Mouse (Mus musculus): ENCODE results near the gene Sgca. TPM values are rescaled to one million over a fixed set of nuclear protein-coding genes. Genes with fewer than 3 reads are reported as not detected.
A peak's percentile ranks its signal among the peaks of the same experiment; 100 is the strongest.
"Not testable (repeated sequence)": the region's sequence is repeated elsewhere in the genome, so short reads cannot be mapped to it uniquely, and the experiment has no call there.

Gene Sgca
- polyA plus RNA-seq, 1 experiment from 2014 or later: 1.9 TPM

GRCm38 (mm10) chr11:95011416-95011815 lies 35.3 kb upstream of the Sgca start:
- Histone ChIP-seq H3K27me3 (ENCODE audit: control insufficient read depth, insufficient read depth, low read length) (no peaks in the 10 kb centered on the region), H3K9me3 (ENCODE audit: control insufficient read depth, low read length) (no peaks in the 10 kb centered on the region), H3K27ac (ENCODE audit: low read depth, low read length) (peak overlapping the region; percentile 40; the same call in 1 of the 2 replicates), H3K4me2 (ENCODE audit: low read depth) (peak overlapping the region; percentile 58), H3K4me3 (ENCODE audit: low read depth, low read length) (peak overlapping the region; percentile 59), H3K36me3 (ENCODE audit: control insufficient read depth, insufficient read depth, low read length) (peaks cover 3% of the 10 kb centered on the region), H3K4me1 (ENCODE audit: control insufficient read depth, insufficient read depth, low read length) (peaks cover 22% of the 10 kb centered on the region), H3K9ac (ENCODE audit: low read length) (peak overlapping the region; percentile 40)
- 44% methylated on average over 1 of the region's 1 CpGs for WGBS
- ATAC-seq (ENCODE audit: insufficient read depth, low FRiP score, low TSS enrichment) (no peak), DNase-seq (ENCODE audit: low spot score) (no peak)

GRCm38 (mm10) chr11:95010841-95011403 lies 34.8 kb upstream of the Sgca start:
- H3K27ac ChIP-seq (ENCODE audit: low read depth, low read length); H3K27me3 ChIP-seq (ENCODE audit: control insufficient read depth, insufficient read depth, low read length); H3K36me3 ChIP-seq (ENCODE audit: control insufficient read depth, insufficient read depth, low read length); H3K9me3 ChIP-seq (ENCODE audit: control insufficient read depth, low read length); ATAC-seq (ENCODE audit: insufficient read depth, low FRiP score, low TSS enrichment); DNase-seq (ENCODE audit: low spot score): not testable (repeated sequence)
- Histone ChIP-seq H3K4me3 (ENCODE audit: low read depth, low read length) (peak overlapping the region; percentile 59), H3K9ac (ENCODE audit: low read length) (peak overlapping the region; percentile 84), H3K4me2 (ENCODE audit: low read depth) (peak overlapping the region; percentile 58), H3K4me1 (ENCODE audit: control insufficient read depth, insufficient read depth, low read length) (peaks cover 27% of the 10 kb centered on the region)
- 19% methylated on average over 4 of the region's 4 CpGs for WGBS

- ATAC-seq (ENCODE audit: insufficient read depth, low FRiP score, low TSS enrichment): no peak
- peak; percentile 52 for DNase-seq (ENCODE audit: low spot score)
- H3K27ac ChIP-seq (ENCODE audit: low read depth, low read length): peak overlapping the region; percentile 92
- H3K4me3 ChIP-seq (ENCODE audit: low read depth, low read length): peak overlapping the region; percentile 59
- H3K4me1 ChIP-seq (ENCODE audit: control insufficient read depth, insufficient read depth, low read length): peaks cover 28% of the 10 kb centered on the region
- H3K27me3 ChIP-seq (ENCODE audit: control insufficient read depth, insufficient read depth, low read length): no peaks in the 10 kb centered on the region
- peak overlapping the region; percentile 84 for H3K9ac ChIP-seq (ENCODE audit: low read length)
- H3K36me3 ChIP-seq (ENCODE audit: control insufficient read depth, insufficient read depth, low read length): peaks cover 3% of the 10 kb centered on the region
- 1% methylated on average over 30 of the region's 40 CpGs for whole genome bisulfite sequencing
- no peaks in the 10 kb centered on the region for H3K9me3 ChIP-seq (ENCODE audit: control insufficient read depth, low read length)
- H3K4me2 ChIP-seq (ENCODE audit: low read depth): peak overlapping the region; percentile 58
These were observed 34.1 kb upstream of the Sgca start for GRCm38 (mm10) chr11:95010141-95010739.

- H3K4me3 ChIP-seq (ENCODE audit: low read depth, low read length): peak within 1 kb of the TSS; percentile 59
- peak within 1 kb of the TSS; percentile 92 for H3K27ac ChIP-seq (ENCODE audit: low read depth, low read length)
- under 1% methylated on average over 30 of the region's 32 CpGs for WGBS
- H3K9me3 ChIP-seq (ENCODE audit: control insufficient read depth, low read length): no peaks in the 10 kb centered on the region
- H3K27me3 ChIP-seq (ENCODE audit: control insufficient read depth, insufficient read depth, low read length): no peaks in the 10 kb centered on the region
- peaks cover 3% of the 10 kb centered on the region; the same call in 1 of the 2 replicates for H3K36me3 ChIP-seq (ENCODE audit: control insufficient read depth, insufficient read depth, low read length)
- DNase-seq (ENCODE audit: low spot score): peak; percentile 86
- peak; percentile 69 for ATAC-seq (ENCODE audit: insufficient read depth, low FRiP score, low TSS enrichment)
- peak within 1 kb of the TSS; percentile 84 for H3K9ac ChIP-seq (ENCODE audit: low read length)
- peaks cover 28% of the 10 kb centered on the region for H3K4me1 ChIP-seq (ENCODE audit: control insufficient read depth, insufficient read depth, low read length)
- peak within 1 kb of the TSS; percentile 58 for H3K4me2 ChIP-seq (ENCODE audit: low read depth)
These were observed 33.5 kb upstream of the Sgca start, which contains the start of gene Samd14 for GRCm38 (mm10) chr11:95009629-95010014. TSS of gene Samd14 (plus strand) at chr11:95009879.

GRCm38 (mm10) chr11:95008661-95009628 lies 32.8 kb upstream of the Sgca start:
- Histone ChIP-seq H3K4me3 (ENCODE audit: low read depth, low read length) (peak overlapping the region; percentile 59), H3K9me3 (ENCODE audit: control insufficient read depth, low read length) (no peaks in the 10 kb centered on the region), H3K27ac (ENCODE audit: low read depth, low read length) (peak overlapping the region; percentile 92), H3K4me2 (ENCODE audit: low read depth) (peak overlapping the region; percentile 58), H3K27me3 (ENCODE audit: control insufficient read depth, insufficient read depth, low read length) (no peaks in the 10 kb centered on the region), H3K36me3 (ENCODE audit: control insufficient read depth, insufficient read depth, low read length) (peaks cover 3% of the 10 kb centered on the region; the same call in 1 of the 2 replicates), H3K9ac (ENCODE audit: low read length) (peak overlapping the region; percentile 84), H3K4me1 (ENCODE audit: control insufficient read depth, insufficient read depth, low read length) (peaks cover 28% of the 10 kb centered on the region)
- DNase-seq (ENCODE audit: low spot score): peak; percentile 44
- 38% methylated on average over 15 of the region's 15 CpGs for WGBS
- no peak for ATAC-seq (ENCODE audit: insufficient read depth, low FRiP score, low TSS enrichment)

- WGBS: 79% methylated on average over 3 of the region's 3 CpGs
- Histone ChIP-seq H3K27me3 (ENCODE audit: control insufficient read depth, insufficient read depth, low read length) (no peaks in the 10 kb centered on the region), H3K27ac (ENCODE audit: low read depth, low read length) (no peak overlapping the region), H3K4me1 (ENCODE audit: control insufficient read depth, insufficient read depth, low read length) (peaks cover 28% of the 10 kb centered on the region), H3K36me3 (ENCODE audit: control insufficient read depth, insufficient read depth, low read length) (peaks cover 6% of the 10 kb centered on the region), H3K9me3 (ENCODE audit: control insufficient read depth, low read length) (no peaks in the 10 kb centered on the region), H3K9ac (ENCODE audit: low read length) (peak overlapping the region; percentile 65), H3K4me2 (ENCODE audit: low read depth) (peak overlapping the region; percentile 78; the same call in 1 of the 2 replicates), H3K4me3 (ENCODE audit: low read depth, low read length) (peak overlapping the region; percentile 27; the same call in 1 of the 2 replicates)
- ATAC-seq (ENCODE audit: insufficient read depth, low FRiP score, low TSS enrichment) (no peak), DNase-seq (ENCODE audit: low spot score) (no peak)
These were observed 31.3 kb upstream of the Sgca start for GRCm38 (mm10) chr11:95007418-95007817.

GRCm38 (mm10) chr11:95006525-95007219 lies 30.5 kb upstream of the Sgca start:
- Histone ChIP-seq H3K27ac (ENCODE audit: low read depth, low read length) (peak overlapping the region; percentile 58), H3K4me3 (ENCODE audit: low read depth, low read length) (peak overlapping the region; percentile 27), H3K27me3 (ENCODE audit: control insufficient read depth, insufficient read depth, low read length) (no peaks in the 10 kb centered on the region), H3K9me3 (ENCODE audit: control insufficient read depth, low read length) (no peaks in the 10 kb centered on the region), H3K4me2 (ENCODE audit: low read depth) (peak overlapping the region; percentile 78), H3K4me1 (ENCODE audit: control insufficient read depth, insufficient read depth, low read length) (peaks cover 26% of the 10 kb centered on the region), H3K9ac (ENCODE audit: low read length) (peak overlapping the region; percentile 65), H3K36me3 (ENCODE audit: control insufficient read depth, insufficient read depth, low read length) (peaks cover 11% of the 10 kb centered on the region)
- WGBS: 3% methylated on average over 27 of the region's 27 CpGs
- peak; percentile 88 for DNase-seq (ENCODE audit: low spot score)
- peak; percentile 70 for ATAC-seq (ENCODE audit: insufficient read depth, low FRiP score, low TSS enrichment)

GRCm38 (mm10) chr11:95006038-95006437 lies 29.9 kb upstream of the Sgca start:
- Histone ChIP-seq H3K27ac (ENCODE audit: low read depth, low read length) (peak overlapping the region; percentile 58; the same call in 1 of the 2 replicates), H3K4me3 (ENCODE audit: low read depth, low read length) (no peak overlapping the region; the same call in 1 of the 2 replicates), H3K9me3 (ENCODE audit: control insufficient read depth, low read length) (no peaks in the 10 kb centered on the region), H3K9ac (ENCODE audit: low read length) (peak overlapping the region; percentile 65), H3K4me1 (ENCODE audit: control insufficient read depth, insufficient read depth, low read length) (peaks cover 23% of the 10 kb centered on the region), H3K4me2 (ENCODE audit: low read depth) (peak overlapping the region; percentile 78), H3K27me3 (ENCODE audit: control insufficient read depth, insufficient read depth, low read length) (no peaks in the 10 kb centered on the region), H3K36me3 (ENCODE audit: control insufficient read depth, insufficient read depth, low read length) (peaks cover 13% of the 10 kb centered on the region)
- ATAC-seq (ENCODE audit: insufficient read depth, low FRiP score, low TSS enrichment) (no peak), DNase-seq (ENCODE audit: low spot score) (no peak)
- WGBS: 43% methylated on average over 4 of the region's 4 CpGs

Measured in neural tube, embryonic 11.5 days (tissue).